Mouse (Mus musculus) lung, postnatal 0 days (tissue): ENCODE measurements around the gene Lrrc25.

Experiments used
- CTCF ChIP-seq: IDR thresholded peaks from 2 replicates; pipeline ENCODE4 v1.5.1; 2016; ENCODE audit warnings: antibody characterized with exemption, mild to moderate bottlenecking
- EP300 ChIP-seq: IDR thresholded peaks from 2 replicates; pipeline ENCODE4 v1.6.1; 2016; ENCODE audit warnings: antibody characterized with exemption, mild to moderate bottlenecking, control low read depth

DNA sequence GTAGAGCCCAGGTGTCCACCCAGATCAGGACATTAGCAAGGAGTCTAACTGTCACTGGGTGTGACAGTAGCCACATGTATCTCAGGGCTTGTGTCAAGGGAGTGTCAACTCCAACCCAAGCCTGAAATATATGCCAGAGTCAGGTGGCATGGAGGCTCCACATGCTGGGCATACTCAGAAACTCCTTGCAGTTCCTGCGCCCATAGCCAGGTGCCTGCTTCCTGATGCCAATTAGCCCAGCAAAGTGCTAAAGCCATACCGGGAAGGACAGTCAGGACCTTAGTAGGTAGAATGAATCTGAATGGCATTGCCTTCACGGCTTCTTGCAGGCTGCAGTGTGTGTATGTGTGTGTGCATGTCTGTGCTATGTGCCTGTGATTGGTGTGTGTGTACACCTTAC is 38.7 kb upstream of the Lrrc25 start:
- TF ChIP-seq CTCF (no peak), EP300 (no peak)
